Mouse (Mus musculus) cerebellum, adult 11 months (tissue): ENCODE data around the gene Ccnyl1.

ENCODE experiments used
- DNase-seq: peaks from one replicate; pipeline ENCODE4 v3.0.0; 2022

Ccnyl1 gene

GRCm38 (mm10) chr1:64738661-64739082, 48.4 kb downstream of the Ccnyl1 start:
- peak; percentile 6 for DNase-seq

GRCm38 (mm10) chr1:64742741-64743408, 52.6 kb downstream of the Ccnyl1 start:
- no peak for DNase-seq

- DNase-seq: no peak
Observed at GRCm38 (mm10) chr1:64744616-64745015, 54.4 kb downstream of the Ccnyl1 start.

GRCm38 (mm10) chr1:64753109-64753508, 62.9 kb downstream of the Ccnyl1 start:
- no peak for DNase-seq

- no peak for DNase-seq
Observed at GRCm38 (mm10) chr1:64753668-64754067, 63.4 kb downstream of the Ccnyl1 start.

- no peak for DNase-seq
Observed at GRCm38 (mm10) chr1:64754658-64755057, 64.4 kb downstream of the Ccnyl1 start.

- DNase-seq: no peak
Observed at GRCm38 (mm10) chr1:64755971-64756639, 65.8 kb downstream of the Ccnyl1 start.

GRCm38 (mm10) chr1:64756640-64757030, 66.4 kb downstream of the Ccnyl1 start:
- DNase-seq: no peak

GRCm38 (mm10) chr1:64757254-64757653, 67.0 kb downstream of the Ccnyl1 start:
- no peak for DNase-seq

- no peak for DNase-seq
Observed at GRCm38 (mm10) chr1:64757766-64758165, 67.5 kb downstream of the Ccnyl1 start.

- no peak for DNase-seq
Observed at GRCm38 (mm10) chr1:64761646-64762045, 71.4 kb downstream of the Ccnyl1 start.

- DNase-seq: no peak
Observed at GRCm38 (mm10) chr1:64770169-64770568, 79.9 kb downstream of the Ccnyl1 start.

GRCm38 (mm10) chr1:64773305-64773704, 83.0 kb downstream of the Ccnyl1 start:
- no peak for DNase-seq
